Mouse (Mus musculus): ENCODE measurements around the gene Adsl.
"Not testable (repeated sequence)": the region's sequence is repeated elsewhere in the genome, so short reads cannot be mapped to it uniquely, and the experiment has no call there.

Gene Adsl

DNA sequence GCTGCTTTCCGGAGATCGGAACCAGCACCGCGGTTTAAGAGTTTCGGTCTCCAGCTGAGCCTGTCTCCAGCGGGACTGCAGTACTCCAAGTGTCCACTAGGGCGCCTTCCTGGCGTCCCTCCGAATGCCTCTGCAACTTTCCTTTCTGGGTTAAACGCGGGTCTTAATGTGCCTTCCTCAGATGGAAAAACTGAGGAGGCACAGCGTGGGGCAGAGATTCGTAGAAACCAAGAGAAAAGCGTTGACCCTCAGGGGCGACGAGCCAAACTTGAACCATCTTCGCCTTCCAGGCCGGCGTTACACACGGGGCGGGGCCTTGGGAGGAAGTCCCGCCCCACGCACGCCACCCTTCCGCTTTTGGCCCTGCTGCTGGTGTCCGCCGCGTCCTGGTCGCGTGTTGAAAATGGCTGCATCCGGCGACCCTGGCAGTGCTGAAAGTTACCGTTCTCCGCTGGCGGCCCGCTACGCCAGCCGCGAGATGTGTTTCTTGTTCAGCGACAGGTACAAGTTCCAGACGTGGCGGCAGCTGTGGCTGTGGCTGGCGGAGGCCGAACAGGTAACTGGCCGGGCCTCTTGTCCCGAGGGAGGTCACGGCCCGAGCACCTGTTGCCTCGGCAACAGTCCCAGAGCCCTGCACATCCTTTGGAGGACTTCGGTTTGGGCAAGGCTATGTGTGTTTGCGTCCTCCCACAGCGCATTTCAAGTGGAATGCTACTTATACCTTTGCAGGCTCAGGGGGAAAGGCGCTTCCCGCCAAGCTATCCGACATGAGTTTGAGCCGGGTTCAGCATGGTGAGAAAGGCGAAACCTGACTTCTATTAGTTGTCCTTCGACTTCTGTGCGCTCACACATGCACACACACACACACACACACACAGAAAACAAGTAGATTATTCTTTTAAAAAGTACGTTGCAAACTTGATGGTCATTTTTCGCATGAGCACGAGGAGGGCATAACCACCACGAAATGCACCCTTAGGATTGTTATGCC lies at the start of gene Adsl:
TSS of gene Adsl (plus strand) at position 346 of the 991 bp plus-strand sequence.
- DNase-seq (ENCODE audit: low read depth, low spot score) = peak; percentile 97

GRCm38 (mm10) chr15:80899806-80900205 lies 48.5 kb upstream of the Adsl start:
- no peak for DNase-seq (ENCODE audit: low read depth, low spot score)

DNA sequence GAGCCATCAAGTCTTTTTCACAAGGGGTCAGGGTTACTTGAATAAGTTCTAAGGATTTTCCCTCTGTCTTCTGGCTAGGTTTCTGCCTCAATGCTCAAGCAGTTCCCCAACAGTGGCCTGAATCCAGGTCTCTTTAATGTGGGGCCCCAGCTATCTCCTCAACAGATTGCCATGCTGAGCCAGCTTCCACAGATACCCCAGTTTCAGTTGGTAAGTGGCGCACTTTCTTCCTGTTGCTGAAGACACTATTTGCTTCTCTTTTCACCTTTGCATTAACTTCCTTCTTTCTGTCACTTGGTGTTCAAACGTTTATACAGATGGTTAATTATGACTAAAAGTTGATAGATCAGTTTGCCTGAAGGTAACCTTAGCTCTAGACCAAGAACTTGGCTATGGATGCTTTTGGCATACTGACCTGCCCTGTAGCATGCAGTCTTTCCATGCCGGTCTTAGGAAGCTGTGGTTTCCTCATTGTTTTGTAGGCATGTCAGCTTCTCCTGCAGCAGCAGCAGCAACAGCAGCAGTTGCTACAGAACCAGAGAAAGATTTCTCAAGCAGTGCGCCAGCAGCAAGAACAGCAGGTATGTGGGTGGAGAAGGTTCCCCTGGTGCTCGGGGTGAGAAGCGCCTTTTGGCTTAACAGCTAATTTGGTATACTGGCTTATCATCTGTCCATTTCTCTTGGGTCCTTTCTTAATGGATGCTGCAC lies 46.3 kb upstream of the Adsl start:
- no peak for DNase-seq (ENCODE audit: low read depth, low spot score)

GRCm38 (mm10) chr15:80904776-80905175 lies 43.5 kb upstream of the Adsl start:
- not testable (repeated sequence) for DNase-seq (ENCODE audit: low read depth, low spot score)

DNA sequence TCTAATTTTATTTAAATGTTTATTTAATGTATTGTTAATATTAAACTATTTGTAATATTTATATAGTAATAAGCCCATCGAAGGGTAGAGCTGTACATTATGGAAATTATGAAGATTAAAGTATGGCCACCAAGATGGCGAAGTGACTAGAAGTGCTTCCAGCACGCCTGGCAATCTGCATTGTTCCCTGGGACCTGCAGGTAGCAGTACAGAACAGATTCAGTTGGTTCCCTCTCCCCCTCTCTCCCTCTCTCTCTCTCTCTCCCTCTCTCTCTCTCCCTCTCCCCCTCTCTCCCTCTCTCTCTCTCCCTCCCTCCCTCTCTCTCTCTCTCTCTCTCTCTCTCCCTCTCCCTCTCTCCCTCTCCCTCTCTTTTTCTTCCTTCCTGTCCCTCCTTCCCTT lies 38.1 kb upstream of the Adsl start:
- no peak for DNase-seq (ENCODE audit: low read depth, low spot score)

GRCm38 (mm10) chr15:80910790-80911531 lies 37.3 kb upstream of the Adsl start:
- DNase-seq (ENCODE audit: low read depth, low spot score) = no peak

GRCm38 (mm10) chr15:80912175-80912574 lies 36.1 kb upstream of the Adsl start:
- no peak for DNase-seq (ENCODE audit: low read depth, low spot score)

GRCm38 (mm10) chr15:80913803-80914202 lies 34.5 kb upstream of the Adsl start:
- DNase-seq (ENCODE audit: low read depth, low spot score) = peak; percentile 46

GRCm38 (mm10) chr15:80915850-80916249 lies 32.4 kb upstream of the Adsl start:
- DNase-seq (ENCODE audit: low read depth, low spot score) = no peak

GRCm38 (mm10) chr15:80916621-80917020 lies 31.7 kb upstream of the Adsl start:
- no peak for DNase-seq (ENCODE audit: low read depth, low spot score)

DNA sequence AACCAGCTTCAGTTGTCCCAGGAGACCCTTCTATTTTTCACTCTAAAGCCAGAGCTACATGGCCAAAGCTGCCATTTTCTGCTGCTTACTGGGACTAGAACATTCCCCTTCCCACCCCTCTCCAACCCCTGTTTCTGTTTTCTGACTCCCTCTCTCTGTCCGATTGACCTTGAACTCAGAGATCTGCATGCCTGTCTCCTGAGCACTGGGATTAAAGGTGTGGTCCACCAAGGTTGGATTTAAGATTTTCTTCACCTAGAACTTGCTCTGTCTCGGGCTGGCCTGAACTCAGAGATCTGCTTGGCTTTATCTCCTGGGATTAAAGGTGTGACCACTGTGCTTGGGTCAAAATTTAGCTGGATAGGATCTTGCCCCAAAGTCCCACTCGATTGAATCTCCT lies 27.9 kb upstream of the Adsl start:
- DNase-seq (ENCODE audit: low read depth, low spot score) = peak; percentile 41

- peak; percentile 70 for DNase-seq (ENCODE audit: low read depth, low spot score)
Observed at GRCm38 (mm10) chr15:80921781-80922180, 26.5 kb upstream of the Adsl start.

- DNase-seq (ENCODE audit: low read depth, low spot score) = no peak
Observed at GRCm38 (mm10) chr15:80924211-80924610, 24.1 kb upstream of the Adsl start.

DNA sequence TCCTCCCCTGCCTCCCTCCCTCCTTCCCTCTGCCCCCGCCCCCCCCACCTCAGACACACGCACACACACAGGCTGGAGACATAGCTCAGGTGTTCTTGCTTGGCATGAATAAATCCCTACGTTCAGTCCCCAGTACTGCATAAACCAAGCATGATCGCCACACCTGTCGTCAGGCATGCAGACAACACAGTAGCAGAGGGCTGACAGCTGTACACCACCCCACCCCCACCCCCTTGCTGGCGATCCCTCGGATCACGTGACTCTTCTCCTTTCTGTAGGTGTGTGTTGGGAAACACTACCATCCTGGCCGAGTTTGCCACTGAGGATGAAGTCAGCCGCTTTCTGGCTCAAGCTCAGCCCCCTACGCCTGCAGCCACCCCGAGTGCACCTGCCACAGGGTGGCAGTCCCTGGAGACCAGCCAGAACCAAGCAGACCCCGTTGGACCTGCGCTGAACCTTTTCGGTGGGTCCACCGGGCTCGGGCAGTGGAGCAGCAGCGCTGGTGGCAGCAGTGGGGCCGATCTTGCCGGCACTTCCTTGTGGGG lies 19.4 kb upstream of the Adsl start:
- peak; percentile 81 for DNase-seq (ENCODE audit: low read depth, low spot score)

GRCm38 (mm10) chr15:80930048-80930571 lies 18.2 kb upstream of the Adsl start:
- peak; percentile 77 for DNase-seq (ENCODE audit: low read depth, low spot score)

- not testable (repeated sequence) for DNase-seq (ENCODE audit: low read depth, low spot score)
Observed at GRCm38 (mm10) chr15:80930676-80931320, 17.5 kb upstream of the Adsl start.

GRCm38 (mm10) chr15:80931345-80931960 lies 16.8 kb upstream of the Adsl start:
- no peak for DNase-seq (ENCODE audit: low read depth, low spot score)

- DNase-seq (ENCODE audit: low read depth, low spot score) = no peak
Observed at GRCm38 (mm10) chr15:80934841-80935240, 13.4 kb upstream of the Adsl start.

DNA sequence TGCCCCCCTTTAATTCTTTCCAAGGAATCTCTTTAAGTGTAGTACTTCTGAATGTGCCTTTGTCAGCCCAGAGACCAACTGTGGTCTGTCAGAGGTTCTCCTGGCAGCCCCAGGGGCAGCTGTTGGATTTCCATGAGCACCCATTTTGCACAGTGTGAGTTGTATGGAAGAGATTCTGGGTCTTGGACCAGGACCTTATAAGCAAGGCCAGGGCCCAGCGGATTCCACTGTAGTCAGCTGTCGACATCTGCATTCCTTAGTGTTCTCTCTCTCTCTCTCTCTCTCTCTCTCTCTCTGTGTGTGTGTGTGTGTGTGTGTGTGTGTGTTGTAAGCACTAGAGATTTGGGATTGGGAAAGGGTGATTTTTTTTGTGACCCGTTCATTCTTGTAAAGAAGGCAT lies 11.6 kb upstream of the Adsl start:
- DNase-seq (ENCODE audit: low read depth, low spot score) = no peak

- DNase-seq (ENCODE audit: low read depth, low spot score) = no peak
Observed at GRCm38 (mm10) chr15:80938615-80939014, 9.7 kb upstream of the Adsl start.
